Mouse (Mus musculus) thymus, postnatal 14 days (tissue): ENCODE measurements around the gene Nudt5.

ENCODE experiments used
- DNase-seq: peaks from one replicate; pipeline ENCODE4 v3.0.0; 2021

Nudt5 gene

DNA sequence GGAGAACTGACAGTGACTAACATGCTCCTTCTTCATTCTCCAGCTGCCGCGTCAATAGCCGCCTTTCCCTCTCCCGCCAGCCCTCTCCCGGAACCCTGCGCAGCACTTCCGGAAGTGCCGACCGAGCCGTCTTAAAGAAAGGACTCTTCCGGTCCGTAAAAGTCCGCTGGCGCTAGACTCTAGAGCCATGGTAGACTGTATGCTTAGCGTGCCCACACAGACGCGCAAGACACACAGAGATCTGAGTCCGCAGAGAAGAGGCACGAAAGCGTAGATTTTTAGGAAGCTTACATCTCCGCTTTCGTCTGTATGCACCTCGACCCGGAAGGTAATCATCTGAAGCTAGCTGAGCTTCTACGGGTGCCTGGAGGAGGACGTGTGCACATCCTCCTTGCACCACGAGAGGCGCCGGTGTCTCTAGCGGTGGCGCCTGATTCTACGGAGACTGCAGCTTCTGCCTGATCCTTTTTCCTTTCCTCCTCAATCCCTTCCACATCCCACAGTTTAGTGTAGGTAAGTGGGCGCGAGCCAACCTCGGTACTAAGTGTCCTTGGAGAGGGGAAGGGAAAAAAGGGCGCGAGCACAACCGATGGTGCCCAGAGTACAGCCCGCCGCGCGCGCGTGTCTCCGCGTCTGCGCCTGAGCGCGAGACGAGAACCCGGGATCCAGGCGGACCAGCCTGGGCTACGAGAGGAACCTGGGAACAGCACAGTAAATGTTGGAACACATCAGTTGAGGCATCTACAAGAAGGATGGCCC lies at the start of gene Nudt5, which contains the start of gene Cdc123:
Gene Nudt5 (plus strand): TSS at position 147 of the 759 bp plus-strand sequence.
Gene Cdc123 (minus strand): TSS at position 292 of the 759 bp plus-strand sequence.
- DNase-seq: peak; percentile 84

DNA sequence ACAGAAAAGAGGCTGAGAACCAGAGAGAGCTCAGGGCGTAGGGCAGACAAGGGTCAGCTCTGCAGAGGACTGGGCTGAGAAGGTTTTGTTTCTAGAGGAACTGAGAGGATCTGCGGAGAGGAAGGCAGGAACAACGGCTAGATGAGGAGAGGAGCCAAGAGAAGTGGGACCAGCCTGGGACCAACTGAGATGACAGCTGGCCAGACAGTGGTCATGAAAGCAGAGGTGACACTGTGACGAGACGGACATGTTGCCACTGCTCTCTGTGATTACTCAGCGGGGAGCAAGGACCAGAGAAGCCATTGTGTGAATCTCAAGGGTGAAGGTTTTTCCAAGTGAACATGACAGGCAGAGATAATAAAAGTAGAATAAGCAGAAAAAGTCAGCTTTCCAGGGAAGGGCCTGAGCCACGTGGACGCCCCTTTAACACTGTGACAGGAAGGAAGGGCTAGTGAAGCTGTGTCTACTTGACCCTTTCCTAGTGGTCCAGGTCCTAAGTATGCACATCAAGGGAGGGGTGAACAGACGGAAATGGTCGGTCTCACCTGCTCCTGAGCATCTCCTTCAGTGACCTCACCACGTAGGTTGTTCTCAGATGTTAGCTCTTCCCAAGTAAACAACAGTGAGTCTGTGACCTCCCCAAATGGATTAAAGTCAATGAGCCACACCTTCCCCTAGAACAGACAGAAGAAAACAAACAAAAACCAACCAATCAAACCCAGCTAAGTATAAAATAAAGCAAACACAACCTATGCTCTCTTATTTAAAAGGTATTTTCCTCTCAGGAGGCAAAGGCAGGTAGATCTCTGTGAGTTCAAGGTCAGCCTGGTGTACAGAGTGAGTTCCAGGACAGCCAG lies 46.8 kb upstream of the Nudt5 start:
- no peak for DNase-seq

DNA sequence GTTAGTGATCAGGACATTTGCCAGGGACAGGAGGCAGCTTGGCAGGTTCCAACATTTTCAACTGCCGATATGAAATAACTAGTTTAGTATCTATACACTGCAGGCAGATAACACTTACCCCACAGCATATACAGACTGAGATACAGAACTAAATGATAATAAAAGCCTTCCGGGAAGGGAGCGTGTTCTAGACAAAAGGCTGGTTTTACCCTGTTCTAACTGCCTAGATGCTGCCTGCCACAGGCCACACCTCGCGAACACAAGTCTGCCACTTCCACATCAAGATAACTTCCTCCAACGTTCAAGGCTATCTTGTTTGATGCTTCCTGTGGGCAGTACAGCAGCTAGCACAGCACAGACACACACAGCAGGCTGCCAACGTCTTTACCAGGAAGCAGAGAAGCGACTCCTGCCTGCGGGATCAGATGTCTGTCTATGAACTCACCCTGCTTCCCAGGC lies 43.6 kb upstream of the Nudt5 start:
- no peak for DNase-seq

DNA sequence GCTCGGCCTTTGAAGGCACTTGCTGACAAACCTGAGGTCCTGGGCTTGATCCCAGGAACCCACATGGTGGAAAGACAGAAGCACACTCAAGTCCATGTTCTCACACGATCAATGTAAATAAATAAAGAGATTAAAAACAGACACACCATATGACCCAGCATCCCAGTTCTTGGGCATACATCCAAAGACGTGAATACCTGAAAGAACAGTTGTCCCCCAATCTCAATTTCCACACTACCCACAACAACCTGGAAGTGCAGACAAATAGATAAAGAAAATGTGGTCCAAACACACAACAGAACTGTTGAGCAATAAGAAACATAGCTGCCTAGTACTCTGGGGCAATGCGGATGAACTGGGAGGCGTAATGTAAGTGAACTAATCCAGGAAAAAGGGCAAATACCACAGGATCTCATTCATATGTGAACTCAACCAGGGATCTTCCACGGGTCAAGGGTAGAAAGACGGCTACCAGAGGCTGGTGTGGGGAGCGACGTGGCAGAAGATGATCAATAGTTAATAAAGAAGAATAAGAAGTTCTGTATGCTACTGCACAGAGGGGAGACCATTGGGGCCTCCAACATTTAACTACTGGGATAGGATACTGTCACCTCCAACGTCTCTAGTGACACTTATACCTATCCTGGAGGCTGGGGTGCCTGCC lies 42.8 kb upstream of the Nudt5 start:
- DNase-seq: no peak

DNA sequence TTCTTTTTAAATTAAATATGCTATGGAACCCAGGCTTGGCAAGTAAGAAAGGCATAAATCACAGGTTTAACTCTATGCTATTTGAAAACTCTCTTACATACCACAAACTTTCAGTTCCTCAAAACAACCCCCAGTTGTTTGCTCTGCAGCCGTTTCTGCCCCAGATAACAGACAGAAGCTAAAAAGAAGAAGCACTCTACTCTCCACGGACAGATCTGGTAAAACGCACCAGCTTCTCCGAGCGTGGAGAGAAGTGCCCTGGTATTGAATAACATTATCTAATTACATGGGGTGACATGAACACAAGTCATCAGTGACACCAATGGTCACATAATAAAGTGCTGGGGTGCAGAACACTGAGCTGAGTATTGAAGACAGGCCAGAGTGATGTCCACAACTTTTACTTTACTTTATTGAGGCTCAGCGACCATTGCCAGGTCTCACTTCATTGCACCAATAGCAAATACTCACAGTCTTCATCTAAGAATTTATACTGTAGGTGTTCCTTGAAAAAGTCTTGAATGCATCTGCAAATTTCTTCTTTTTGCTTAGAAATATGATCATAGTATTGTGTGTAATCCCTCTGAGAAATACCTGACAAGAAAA lies 40.3 kb upstream of the Nudt5 start:
- DNase-seq: no peak

DNA sequence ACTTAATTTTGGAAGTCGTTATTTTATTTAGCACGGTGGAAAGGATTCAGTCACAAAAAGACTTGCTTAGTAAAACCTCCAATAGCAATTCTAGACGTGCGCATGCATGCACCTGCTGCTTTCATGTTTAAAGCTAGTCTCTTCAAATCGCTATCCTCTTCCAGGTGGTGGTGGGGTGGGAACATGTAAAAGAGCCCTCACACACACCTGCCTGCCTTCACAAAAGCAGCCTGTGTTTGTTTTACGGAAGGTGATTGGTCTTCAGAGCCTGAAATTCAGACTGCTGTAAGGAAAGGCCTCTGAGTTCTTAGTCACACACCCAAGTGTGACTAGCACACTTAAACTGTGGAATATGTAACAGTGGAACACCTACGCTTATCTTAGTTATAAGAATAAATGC lies 39.6 kb upstream of the Nudt5 start:
- DNase-seq: no peak

DNA sequence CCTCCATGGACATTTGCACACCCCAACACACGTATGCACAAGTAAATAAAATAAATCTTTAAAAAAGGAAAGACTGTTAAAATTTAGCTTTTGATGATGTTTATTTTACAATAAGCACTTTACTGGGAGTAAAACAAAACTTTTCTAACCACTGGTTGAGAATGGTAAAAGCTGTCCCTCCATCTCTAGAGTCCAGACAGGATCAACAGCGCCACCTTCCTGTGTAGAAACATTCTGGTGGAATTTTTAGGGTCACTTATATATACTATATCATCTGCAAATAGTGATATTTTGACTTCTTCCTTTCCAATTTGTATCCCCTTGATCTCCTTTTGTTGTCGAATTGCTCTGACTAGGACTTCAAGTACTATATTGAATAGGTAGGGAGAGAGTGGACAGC lies 38.6 kb upstream of the Nudt5 start:
- peak; percentile 32 for DNase-seq

DNA sequence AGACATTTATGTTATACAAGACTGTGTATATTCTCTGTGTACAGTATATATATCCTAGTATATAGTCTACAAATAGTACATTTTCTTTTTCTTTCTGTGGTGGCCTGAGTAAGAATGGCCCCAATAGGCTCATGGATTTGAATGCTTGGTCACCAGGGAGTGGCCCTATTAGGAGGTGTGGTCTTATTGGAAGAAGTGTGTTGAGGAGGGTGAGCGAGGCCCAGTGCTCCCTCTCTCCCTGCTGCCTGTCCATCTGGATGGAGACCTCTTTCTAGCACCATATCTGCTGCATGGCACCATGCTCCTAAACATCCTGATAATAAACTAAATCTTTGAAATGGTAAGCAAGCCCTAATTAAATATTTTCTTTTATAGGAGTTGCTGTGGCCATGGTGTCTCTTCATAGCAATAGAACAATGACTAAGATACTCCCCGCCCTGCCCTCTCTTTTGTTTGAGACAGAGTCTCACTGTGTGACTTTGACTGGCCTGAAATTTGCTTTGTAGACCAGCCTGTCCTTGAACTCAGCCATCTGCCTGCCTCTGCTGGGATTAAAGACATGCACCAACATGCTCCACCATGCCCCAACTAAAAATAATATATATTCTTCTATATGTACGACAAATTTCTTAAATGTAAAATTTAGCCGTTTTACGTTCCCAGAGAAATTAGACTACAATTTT lies 34.6 kb upstream of the Nudt5 start:
- no peak for DNase-seq

DNA sequence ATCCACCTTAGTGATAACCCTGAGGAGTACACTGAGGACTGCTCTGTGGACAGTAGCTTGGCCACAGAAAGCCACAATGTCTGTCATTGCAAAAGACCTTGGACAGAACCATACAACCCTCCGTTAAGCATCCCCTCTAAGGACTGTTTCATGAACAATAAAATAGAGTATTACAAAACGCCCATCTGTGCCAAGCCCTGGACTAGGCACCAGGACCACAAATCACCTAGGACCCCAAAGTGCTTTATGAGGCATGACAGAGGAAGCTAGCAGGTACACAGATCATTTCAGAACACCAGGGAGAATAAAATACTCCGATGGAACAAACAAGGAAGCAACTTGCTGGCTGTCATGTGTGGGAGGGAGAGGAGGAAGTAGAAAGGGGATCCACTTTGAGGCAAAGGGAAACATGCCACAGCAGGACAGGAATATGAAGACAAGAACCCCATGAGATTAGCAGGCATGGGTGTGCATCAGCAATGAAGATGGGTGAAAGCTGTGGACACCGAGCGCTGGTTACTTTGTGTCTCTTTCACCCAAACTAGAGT lies 33.5 kb upstream of the Nudt5 start:
- no peak for DNase-seq

DNA sequence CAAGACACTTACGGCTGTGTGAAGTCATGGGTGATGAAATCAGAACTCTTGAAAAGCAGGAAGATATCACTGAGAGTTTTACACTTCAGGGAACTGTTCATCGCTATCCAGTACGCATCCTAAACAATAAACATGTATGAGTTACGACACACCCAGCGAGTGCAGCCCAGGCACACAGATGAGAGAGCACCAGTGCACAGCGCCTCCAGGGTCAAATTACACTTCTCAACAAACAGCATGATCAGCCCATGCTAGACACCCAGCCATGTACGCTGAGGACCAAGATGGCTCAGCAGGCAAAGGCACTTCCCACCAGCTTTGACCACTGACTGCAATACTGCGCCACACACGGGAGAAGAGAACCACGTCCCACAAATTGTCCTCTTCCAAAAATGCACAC lies 23.6 kb upstream of the Nudt5 start:
- no peak for DNase-seq

DNA sequence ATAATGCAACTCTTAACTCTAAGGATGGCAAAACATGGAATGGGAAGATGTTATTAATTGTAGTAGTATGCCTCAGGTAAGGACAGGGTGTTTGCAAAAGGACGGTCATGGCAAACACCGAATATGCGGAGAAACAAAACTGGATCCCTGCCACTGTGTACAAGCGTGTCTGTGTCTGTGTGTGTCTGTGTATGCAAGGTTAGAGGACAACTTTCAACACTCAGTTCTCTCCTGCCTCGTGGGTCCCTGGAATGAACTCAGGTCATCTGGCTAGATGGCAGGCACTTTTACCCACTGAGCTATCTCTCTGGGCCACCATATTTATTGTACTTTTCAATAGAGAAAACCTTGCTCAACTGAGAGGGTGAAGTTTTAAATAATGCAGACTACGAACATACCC lies 22.4 kb upstream of the Nudt5 start:
- DNase-seq: no peak

DNA sequence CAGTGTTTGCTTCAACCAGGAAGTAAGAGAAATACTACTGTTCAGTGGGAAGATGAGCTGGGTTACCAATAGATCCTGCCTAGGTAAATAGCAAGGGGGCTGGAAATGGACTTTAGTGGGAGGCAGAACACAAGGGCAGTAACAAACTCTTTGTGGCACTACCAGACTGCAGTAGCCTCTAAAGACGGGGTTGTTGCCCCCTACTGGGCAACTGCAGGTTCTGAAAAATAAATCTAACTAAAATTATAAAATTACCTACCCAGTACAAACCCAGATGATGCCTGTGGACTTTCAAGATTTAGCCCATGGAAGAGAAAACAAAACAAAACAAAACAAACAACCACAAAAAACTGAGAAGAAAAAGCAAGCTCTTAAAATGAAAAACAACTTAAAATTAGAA lies 20.6 kb upstream of the Nudt5 start:
- DNase-seq: no peak

DNA sequence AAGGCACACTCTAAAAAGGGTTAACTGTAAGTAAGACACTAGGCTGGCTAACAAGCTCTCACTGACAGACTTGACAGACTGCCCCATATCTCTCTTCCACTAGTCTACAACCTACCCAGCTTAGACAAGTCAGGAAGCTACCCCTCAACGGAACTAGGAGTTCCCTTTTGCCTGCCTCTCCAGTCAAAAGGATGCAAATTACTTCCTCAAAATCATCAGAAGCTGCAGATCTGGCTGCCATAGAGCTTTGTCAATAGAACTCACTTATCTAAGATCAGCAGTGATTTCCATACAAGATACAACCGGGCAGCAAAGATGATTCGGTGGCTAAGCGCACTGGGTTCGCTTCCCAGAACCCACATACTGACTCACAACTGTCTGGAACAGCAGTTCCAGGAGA lies 20.1 kb upstream of the Nudt5 start:
- no peak for DNase-seq

DNA sequence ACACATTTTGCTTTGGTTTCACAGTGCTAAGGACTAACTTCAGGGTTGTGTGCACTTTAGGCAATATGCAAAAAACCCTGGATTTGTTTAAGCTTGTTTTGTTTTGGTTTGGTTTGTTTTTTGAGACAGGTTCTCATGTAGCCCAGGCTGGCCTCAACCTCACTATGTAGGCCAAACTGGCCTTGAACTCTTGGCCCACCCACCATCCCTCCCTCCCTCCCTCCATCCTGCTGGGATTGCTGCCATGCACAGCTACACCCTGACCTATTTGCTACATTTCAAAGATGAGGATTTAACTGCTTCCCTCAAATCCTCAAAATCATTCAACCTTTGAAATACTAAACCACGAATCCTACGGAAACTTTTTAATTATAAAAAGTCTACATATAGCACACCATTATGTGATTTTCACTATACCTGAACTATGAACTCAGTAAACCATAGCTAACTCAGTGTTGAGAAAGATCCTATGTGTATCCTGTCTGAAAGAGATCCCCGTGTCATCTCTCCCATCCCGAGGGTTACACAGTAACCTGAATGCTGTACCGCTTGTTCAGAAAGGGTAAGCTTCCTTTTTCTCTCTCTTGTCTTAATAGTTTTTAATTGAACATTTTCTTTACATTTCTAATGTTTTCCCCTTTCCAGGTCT lies 19.4 kb upstream of the Nudt5 start:
- no peak for DNase-seq

DNA sequence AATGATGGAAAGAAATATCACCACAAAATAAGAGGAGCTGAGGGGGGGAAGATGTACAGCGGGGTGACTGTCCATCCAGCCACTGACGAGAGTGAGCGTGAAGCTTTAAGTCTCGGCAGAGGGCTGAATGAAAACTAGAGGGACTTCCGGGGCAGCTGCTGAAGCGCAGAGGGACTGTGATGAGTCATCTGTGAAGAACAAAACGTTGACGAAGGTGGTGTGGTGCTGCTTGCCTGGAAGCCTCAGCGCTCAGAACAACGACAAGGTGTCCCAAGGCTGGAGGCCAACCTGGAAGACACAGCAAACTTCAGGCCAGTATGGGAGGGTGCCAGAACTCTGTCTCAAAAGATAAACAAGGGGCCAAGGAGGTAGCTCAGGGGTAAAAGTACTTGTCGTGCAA lies 4.0 kb upstream of the Nudt5 start:
- DNase-seq: no peak

DNA sequence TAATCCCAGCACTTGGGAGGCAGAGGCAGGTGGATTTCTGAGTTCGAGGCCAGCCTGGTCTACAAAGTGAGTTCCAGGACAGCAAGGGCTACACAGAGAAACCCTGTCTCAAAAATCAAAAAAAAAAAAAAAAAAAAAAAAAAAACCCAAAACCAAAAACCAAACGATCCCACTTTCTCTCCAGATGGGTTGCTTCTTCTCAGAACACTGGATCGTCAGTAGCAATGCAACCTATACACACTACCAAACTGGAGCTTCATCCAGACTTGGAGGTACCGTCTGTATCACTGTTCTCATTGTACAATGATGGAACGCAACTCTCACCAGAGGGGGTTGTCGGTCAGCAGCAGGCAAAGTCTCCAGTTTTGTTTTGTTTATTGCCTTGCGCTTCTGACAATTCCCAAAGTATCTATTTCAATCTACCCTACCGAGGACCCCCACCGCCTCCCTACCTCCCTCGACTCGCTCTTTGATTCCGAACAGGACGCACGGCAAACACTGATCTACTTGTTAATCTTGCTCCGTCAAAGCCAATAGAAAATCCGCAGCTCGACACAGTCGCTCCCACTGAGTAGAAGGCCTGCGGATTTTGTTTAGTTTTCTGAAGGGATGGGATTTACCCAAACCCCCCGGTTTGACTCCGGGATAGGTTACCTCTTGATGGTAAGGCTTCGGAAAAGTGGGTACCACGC lies 492 bp upstream of the Nudt5 start:
- no peak for DNase-seq

DNA sequence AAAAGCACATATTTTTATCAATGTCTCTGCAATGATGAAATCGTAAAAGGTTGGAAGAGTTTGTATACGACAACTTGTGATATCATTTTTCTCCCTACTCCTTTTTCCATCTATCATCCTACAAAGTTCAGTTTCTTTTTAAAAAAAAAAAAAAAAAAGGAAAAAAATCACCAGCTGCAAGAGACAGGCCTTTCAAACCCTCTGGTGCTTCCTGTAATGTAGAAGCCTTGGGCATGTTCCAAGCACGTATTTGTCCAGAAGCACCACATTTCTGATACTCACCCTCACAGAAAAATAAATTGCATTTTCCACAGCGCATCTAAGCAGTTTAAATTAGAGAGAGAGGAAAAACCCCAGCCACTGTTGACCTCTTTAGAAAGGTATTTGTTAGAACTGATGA lies 1.0 kb downstream of the Nudt5 start:
- no peak for DNase-seq

DNA sequence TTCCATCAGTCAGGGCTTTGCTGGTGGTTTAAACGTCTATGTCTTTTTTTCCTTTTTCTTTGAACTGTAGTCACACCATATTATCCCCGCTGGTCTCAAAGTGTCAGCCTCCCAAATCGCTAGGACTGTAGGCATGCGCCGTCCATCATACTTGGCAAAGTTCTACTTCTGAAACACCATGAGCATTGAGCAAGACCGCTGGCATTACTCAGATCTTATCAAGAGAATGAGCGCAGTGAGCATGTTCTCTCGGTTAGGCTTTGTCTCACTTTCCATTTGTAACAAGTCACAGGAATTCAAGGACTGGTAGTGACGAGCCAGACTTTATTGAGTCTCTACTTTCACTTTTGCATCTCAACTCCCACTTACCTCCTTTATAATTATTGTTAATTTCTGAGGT lies 6.3 kb downstream of the Nudt5 start:
- no peak for DNase-seq

DNA sequence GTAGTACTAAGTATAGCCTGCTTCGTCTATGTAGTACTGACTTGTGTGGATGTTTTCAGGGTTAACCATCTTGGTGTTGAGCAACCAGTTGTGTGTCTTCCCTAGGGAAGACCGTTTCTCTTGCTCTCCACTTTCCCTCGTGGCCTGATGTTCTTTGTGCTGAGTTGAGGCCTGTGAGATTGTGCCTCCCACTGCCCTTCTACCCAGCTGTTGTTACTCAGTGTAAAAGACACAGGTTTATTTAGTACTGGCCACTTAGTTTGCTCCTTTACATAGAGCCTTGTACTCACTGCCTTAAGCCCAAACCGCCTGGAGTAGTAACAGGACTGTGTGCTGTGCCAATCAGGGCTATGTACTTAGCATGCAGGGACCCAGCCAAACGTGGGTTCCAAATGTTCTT lies 7.0 kb downstream of the Nudt5 start:
- DNase-seq: no peak

DNA sequence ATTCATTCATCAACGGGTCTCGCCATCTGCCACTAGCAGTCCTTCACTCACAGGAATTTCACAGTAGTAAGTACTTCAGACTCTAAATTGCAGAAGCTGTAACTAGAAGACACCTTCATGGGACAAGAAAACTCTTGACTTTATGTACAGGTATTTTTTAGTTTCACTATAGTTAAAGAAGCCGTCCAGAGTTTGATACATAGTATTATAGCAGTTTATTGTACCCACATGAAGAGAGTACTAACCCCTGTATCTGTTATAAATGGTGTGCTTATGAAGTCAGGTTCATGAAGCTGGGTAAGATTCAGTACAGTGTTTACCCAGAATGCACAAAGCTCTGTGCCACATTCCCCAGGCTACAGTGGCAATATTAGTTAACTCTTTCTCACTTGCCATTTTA lies 18.0 kb downstream of the Nudt5 start, which contains the start of gene Gm13199:
Gene Gm13199 (minus strand): TSS at position 101 of the 400 bp plus-strand sequence.
- no peak for DNase-seq

DNA sequence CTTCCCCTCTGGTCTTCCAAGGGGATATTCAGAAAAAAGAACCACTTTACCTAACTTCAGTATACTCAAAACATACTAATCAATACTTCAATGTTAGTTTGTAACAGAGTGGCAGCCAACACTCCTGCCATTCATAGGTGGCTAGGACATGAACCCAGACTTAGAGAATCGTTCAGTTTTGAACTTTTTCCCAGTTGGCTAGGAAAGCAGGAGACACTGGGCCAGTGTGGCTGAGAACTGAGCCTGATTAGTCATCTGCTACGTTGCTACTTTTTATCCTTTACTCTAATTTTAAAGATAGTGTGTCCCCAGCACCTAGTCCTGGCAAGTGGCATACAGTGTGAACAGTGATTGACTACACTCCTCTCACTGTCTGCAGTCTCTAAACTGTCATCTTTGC lies 22.9 kb downstream of the Nudt5 start:
- DNase-seq: no peak
